Mouse (Mus musculus): Measurements from ENCODE around the gene Kcnj8.

Gene Kcnj8

DNA sequence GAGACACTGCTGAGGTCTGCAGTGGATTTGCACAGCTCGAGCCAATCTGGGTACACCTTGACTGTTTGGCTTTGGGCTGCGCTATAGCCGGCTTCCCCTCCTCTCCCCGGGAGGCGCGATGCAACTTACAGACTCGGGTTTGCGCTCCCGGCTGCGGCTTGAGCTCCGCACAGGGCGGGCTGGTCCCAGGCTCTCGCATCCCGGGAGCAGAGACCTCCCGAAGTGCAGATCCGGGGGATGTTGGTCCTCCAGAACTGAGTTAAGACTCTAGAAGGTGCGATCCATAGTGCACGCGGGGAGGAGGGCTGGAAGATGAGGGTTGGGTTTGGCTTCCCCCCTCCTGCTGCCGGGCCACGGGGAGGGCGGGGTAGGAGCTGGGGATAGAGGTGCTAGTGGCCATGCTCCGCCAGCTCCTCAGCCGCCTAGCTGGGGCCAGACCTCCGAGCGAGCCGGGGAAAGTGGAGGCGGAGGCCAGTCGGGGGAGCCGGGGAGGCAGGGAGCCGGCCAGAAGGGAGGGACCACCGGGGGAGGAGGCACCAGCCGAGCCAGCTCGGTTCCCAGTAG lies at the start of gene Kcnj8:
Gene Kcnj8 (minus strand): TSS at position 560 of the 564 bp plus-strand sequence.
- DNase-seq (ENCODE audit: low spot score in 2 of 2), result peak; percentile 81 to 86

GRCm38 (mm10) chr6:142616659-142617058 lies 45.2 kb upstream of the Kcnj8 start:
- DNase-seq (ENCODE audit: low spot score in 2 of 2), result peak; percentile 35 to 45

DNA sequence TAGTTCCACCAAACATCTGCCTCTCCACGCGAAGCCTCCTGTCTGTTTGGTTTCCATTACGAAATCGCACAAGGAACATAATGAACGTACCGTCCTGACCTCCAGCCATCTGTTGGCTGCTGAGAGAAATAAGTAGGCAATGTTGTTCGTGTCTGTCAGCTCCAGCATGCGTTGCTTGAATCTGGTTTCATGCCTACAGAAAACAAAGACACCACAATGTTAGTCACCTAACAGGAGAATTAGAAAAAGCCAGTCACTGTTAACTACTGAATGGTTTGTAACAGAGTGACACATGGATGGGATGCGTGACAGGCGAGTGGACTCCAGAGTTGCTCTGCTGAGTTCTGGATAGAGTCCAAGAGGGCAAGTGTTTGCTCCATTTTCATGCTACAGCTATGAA lies 42.9 kb upstream of the Kcnj8 start:
- peak; percentile 52 to 54 for DNase-seq (ENCODE audit: low spot score in 2 of 2)

DNA sequence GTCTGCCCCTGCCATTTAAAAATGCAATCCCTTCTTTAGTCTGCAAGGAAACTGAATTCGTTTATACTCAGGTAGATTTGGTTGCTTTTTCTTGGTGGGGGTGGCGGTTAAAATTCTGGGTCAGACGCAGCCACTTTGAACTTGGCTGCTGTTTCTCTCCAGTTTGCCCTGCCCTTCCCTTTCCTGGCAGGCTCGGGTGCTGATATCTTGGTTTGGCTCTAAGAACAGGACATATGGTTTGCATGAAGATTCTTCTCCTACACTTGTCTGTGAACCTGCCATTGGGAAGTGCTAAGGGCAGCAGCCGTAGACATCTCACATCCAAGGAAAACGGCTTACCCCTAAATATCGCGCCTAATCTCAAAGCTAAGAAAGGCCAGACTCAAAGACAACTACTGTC lies 41.0 kb upstream of the Kcnj8 start:
- peak in 1 of 2 experiments; percentile 15 for DNase-seq (ENCODE audit: low spot score in 2 of 2)

DNA sequence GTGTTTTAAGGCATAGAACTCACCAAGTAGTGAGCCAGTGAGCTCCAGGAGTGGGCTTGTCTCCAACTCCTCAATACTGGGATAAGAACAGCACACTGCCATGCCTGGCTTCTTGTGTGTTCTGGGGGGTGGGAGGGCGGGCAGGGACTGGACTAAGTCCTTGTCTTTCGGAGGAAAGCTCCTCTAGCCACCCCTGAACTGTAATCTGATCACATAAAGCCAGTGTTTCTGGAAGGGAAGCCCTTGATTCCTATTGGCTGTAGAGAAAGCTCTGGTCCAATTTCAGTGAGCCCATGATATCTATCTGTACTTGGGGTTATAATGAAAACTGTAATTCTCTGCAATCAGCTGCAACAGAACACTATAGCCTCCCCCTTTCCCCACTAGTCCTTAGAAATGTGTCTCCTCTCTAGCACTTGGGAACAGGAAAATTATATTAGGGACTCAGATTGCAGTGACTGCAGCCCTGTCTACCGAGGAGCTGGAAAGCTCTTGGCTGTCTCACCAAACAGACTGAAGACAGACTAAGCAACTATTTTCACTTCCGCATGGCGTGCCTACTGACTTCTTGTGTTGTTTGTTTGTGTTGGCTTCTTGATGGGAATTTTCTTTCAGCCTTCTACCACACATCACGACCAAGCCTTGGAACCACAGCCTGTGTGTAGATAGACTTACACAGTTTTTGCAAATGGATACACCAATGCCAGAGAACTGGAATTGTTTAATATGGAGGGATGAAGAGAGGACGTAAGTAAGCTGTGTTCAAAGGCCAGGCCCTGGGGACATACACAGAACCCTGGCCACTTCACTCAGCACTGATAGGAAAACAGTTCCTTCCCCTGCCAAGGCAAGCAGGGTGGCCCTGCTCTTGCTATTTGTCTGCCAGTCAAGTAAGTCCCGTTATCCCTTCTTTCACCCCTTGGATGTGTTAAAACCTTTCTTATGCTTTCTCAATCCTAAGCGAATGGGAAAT lies 38.3 kb upstream of the Kcnj8 start:
- peak; percentile 26 to 36 for DNase-seq (ENCODE audit: low spot score in 2 of 2)

DNA sequence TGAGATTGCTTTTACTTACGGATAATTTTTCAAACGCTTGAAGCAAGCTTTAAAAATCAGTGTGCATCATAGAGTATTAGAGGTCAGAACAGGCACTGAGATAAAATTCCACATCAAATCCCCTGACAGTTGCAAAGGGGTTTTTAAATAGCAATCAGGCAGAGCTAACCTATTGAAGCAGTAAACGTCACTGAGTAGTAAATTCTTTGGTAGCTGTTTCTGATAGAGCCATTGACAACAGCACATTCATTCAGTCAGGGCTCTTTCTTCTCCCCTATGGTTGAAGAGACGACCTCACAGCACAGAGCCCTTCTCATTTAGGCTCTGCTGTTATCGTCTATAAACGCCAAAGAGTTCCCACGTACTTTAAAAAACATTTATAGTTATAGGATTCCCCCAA lies 35.7 kb upstream of the Kcnj8 start:
- DNase-seq (ENCODE audit: low spot score in 2 of 2), result no peak

DNA sequence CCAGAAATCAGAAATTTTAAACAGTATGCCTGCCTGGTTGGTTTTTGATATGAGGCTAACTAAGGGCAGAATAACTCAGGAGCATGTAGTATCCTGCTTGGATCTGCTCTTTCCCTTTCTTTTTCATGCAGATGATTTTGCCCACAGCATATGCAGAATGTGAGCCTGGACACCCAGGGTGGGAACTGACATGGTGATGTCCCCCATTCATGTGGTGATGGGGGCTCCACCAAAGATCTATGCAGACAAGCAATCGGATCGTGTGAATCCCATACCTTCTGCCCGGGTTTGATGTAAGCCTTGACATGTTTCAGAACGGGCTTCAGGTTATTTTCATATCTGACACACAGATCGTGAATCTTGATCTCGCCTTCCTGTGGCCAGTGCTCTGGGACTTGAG lies 31.4 kb upstream of the Kcnj8 start:
- DNase-seq (ENCODE audit: low spot score in 2 of 2), result no peak

- DNase-seq (ENCODE audit: low spot score in 2 of 2), result no peak
These were observed 7.4 kb upstream of the Kcnj8 start for GRCm38 (mm10) chr6:142578831-142579230.

DNA sequence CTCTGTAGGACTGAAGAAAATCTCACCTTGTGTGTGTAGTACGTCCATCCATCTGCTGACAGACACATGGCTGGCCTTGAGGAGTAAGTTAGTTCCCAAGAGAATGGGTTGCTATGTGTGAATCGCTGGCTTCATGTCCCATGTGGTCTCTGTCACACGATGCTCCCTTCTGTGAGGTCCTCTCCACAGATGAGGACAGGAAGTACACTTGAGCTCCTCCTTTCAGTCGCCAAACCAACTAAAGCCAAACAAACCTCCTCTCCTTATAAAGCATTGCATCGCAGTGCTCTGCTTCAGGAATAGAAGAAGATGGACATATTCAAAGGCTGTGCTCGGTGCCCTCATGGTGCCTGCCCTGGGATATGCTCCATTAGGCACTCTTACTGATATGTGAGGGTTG lies 6.4 kb upstream of the Kcnj8 start:
- no peak for DNase-seq (ENCODE audit: low spot score in 2 of 2)

DNA sequence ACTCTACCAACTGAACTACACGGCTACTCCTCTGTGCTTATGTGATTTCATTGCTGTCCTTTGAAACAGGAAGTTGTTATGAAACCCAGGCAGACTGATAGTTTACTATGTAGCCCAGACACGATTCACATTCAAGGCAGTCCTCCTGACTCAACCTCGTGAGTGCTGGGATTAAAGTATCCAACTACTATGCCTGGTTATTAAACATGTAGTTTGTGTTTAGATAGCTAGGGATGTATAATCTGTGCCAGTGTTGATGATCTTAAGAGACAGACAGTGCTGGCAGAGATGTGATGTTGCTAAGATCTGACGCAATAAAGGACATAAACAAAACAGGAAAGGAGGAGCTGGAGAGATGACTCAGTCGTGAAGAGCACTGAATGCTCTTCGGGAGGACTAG lies 1.5 kb upstream of the Kcnj8 start:
- no peak for DNase-seq (ENCODE audit: low spot score in 2 of 2)

DNA sequence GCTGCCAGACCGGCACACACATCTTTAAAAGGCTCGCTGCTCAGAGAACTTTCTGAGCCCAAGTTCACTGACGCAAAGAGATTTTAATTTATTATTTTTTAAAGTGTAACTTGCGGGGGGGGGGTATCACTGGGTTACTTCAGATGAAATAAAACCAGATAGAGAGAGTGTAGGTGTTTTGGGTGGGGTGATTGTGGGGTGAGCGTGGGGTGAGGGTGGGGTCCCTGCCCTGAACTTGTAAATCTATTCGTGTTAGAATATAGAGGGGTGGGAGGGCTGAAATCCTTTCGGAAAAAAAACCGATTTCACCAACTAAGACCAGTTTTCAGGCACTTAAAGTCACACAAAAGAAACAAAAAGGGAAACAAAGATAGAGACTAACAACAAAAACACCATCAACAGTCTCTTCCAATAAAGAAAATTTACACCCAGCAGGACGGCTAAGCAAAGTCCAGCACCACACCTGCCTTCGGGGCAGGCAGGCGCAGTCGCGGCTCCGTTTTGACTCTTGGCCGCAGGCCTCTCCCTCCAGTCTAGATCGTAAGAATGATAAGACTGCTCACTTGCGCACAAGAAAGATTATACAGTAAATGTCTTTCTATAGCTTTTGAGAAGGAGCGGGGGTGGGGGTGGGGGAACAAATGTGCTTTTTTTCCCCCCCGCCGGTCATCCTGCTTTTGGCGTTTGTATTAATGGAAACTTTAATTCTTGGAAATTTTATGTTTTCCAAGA lies 381 bp upstream of the Kcnj8 start:
- DNase-seq (ENCODE audit: low spot score in 2 of 2), result no peak

- DNase-seq (ENCODE audit: low spot score in 2 of 2), result no peak
These were observed 1.2 kb downstream of the Kcnj8 start for GRCm38 (mm10) chr6:142570046-142570770.

DNA sequence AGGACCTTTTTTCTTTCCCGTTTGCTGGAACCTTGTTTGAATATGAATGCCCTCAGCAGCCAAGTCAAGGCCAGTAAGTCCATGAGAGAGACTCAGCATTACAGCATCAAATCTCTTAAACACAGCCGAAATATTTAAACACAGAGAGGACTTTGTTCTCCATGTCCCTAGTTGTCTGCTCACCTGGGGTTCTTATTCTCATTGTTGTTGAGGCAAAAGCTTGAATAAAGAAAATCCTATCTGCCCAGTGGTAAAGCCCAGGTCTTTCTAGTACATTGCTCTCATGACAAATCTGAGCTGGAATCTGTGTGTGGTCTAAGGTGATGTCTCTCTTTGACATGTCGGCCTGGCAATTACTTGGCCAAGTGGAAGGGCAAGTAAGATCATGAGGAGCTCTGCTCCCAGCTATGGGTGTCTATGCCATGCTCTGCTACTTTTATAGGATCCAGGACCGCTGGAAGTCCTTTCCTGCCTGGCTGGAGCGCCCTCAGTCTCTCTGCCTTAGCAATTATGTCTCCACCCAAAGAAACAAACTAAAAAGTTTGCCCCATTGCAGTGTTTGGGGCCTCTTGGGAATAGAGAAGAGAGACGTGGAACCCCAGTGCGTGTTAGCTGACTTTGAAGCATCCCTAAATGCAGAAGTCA lies 2.6 kb downstream of the Kcnj8 start:
- DNase-seq (ENCODE audit: low spot score in 2 of 2), result no peak

- DNase-seq (ENCODE audit: low spot score in 2 of 2), result no peak
These were observed 4.0 kb downstream of the Kcnj8 start for GRCm38 (mm10) chr6:142567452-142567851.

- DNase-seq (ENCODE audit: low spot score in 2 of 2), result no peak
These were observed 6.7 kb downstream of the Kcnj8 start for GRCm38 (mm10) chr6:142564746-142565145.

DNA sequence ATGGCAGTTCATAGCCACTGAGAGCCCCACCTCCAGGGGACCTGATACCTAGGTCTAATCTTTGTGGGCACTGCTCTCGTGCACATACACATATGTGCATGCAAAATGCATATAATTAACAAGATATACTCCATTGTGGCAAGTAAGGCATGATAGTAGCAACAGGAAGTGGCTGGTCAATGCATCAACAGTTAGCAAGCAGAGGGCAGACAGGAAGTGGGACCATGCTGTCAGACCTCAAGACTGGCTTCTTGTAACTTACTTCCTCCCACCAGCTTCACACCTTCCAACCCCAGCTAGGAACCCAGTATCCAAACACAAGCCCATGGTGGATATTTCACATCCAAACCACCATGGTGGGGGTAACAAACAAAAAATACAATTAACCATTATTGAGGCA lies 10.3 kb downstream of the Kcnj8 start:
- no peak for DNase-seq (ENCODE audit: low spot score in 2 of 2)

DNA sequence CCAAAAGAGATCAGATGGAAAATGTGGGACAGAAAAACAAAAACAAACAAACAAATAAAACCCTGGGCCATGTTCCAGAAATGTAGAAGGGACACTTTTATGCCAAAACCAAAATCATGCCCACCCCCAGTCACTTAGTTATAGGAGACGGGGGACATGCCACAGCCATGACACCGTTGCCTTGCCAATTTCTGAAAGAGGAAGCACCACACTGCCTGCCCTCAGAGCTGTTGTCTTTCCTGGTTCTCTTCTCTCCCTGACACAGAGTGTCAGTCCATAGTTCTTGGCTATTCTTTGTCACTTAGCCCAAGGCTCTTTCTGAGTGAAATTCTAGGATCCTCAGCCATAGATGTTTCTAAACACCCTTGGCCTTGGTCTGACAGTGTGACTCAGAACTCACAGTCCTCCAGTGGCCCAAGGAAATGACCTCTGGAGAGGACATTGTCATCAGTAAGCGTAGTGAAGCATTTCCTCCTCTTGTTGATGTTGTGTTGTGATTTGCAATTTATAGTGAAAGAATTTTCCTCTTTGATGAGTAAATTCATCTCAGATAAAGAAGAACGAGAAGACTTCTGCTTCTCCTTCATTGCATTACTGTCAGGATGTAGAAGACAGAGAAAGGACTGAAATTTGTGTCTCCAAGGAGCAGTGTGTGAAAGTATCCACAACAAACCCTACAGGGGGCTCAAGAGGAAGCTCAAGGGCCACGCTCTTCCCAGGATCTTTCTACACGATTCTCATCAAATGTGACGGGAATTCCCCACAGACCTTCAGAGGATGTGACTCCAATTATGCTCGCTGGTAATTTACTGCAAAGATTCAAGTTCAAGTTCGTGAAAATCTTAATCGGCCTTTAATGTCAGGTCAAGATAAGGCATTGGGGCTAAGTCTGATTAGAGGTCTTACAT lies 12.4 kb downstream of the Kcnj8 start:
- no peak for DNase-seq (ENCODE audit: low spot score in 2 of 2)

DNA sequence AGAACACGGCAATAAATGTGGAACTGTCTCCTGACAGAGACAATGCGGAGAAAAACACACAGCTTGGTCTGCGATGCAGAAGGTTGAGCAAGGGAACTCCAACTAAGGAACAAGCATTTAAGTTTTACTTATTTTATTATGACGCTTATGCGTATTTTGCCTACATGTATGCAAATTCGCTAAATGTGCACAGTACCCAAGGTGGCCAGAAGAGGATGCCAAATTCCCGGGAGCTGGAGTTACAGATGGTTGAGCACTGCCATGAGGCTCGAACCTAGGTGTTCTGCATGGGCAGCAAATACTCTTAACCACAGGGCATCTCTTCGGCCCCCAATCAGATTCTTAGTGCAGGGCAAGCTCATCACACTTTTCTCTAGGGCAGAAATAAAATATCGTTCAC lies 13.3 kb downstream of the Kcnj8 start:
- no peak for DNase-seq (ENCODE audit: low spot score in 2 of 2)

DNA sequence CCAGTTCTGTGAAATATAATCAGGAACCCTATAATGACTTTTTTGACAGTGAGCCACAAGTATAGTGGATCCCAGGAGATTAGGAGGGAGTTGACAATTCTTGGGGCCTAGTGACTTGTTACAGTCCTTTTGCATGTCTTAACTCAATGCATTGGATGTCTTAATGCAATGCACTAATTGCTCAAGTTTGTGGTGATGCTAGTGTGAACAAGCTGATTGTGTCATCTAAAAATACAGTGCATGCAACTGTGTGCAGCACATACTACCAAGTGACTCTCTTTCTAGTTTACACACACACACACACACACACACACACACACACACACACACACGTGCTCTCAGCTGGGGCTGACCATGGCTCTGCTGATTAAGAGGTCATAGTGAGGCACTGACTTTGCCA lies 15.4 kb downstream of the Kcnj8 start:
- DNase-seq (ENCODE audit: low spot score in 2 of 2), result no peak

- DNase-seq (ENCODE audit: low spot score in 2 of 2), result peak; percentile 29 to 50
These were observed 19.9 kb downstream of the Kcnj8 start for GRCm38 (mm10) chr6:142551482-142551881.
